In the genomic region with DNA sequence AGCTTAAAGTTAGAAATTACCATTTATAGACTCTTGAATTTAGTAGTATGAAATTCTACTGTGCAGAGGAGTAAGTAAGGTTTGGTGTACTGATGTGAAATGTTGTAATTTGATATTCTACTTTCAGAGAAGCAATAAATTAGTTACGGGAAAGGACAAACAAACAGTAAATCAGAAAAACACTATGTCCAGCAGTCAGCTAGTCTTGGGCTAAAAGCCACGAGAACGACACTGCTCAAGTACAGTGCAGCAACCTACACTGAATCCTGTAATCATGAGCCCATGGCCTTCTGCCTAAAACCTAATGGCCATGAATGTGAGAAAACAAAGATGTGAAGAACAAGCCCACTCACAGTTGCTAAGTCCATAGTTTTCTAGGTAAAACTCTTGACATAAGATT, we compare ENCODE assay signal across 20 mouse cellular contexts. TPM values are rescaled to one million over a fixed set of nuclear protein-coding genes. Genes with fewer than 3 reads are reported as not detected.
DNase-seq lines count a peak whose midpoint lies in the region; ATAC-seq and TF ChIP-seq lines count a peak whose summit lies in the region.
"Had no signal": no experiment of that assay in that cellular context is flagged by ENCODE, and none has a peak within 500 bp of the region (broad histone marks: within the 10 kb centered on the region; RNA-seq: fewer than 3 reads in every experiment).

No protein-coding gene starts in this region.

- DNase-seq in kidney, postnatal 0 days (ENCODE audit: low spot score), result peak; percentile 55
- peak; percentile 75 for DNase-seq in adipocyte (ENCODE audit: low spot score)
- DNase-seq in hindbrain, embryonic 11.5 days (ENCODE audit: low spot score), result no peak
- DNase-seq: adrenal gland, adult 2 months; adrenal gland, adult 8-10 months; adrenal gland, postnatal 10 days; adrenal gland, postnatal 14 days; adrenal gland, postnatal 25 days; adrenal gland, postnatal 36 days; B cell, adult 2 months; cerebellum, adult 11 months; cerebellum, adult 11-12 months; cerebellum, adult 18-20 months; cerebellum, adult 2 months had no signal

- no peak overlapping the region for H3K9ac ChIP-seq in kidney, postnatal 0 days (ENCODE audit: low read depth, low read length)
- H3K9ac ChIP-seq in kidney, embryonic 14.5 days (ENCODE audit: low read depth, low read length), result no peak overlapping the region
- H3K9ac ChIP-seq in hindbrain, embryonic 11.5 days (ENCODE audit: low read depth, low read length), result no peak overlapping the region

- H3K36me3 ChIP-seq in kidney, postnatal 0 days (ENCODE audit: insufficient read depth, low read length), result peaks cover 8% of the 10 kb centered on the region; the same call in 1 of the 2 replicates
- peaks cover 21% of the 10 kb centered on the region; the same call in 1 of the 2 replicates for H3K36me3 ChIP-seq in kidney, embryonic 14.5 days (ENCODE audit: control insufficient read depth, insufficient read depth, low read length)
- H3K36me3 ChIP-seq in hindbrain, embryonic 11.5 days (ENCODE audit: control insufficient read depth, insufficient read depth, low read length), result no peaks in the 10 kb centered on the region
- H3K36me3 ChIP-seq: G1E had no signal

- H3K27me3 ChIP-seq in kidney, postnatal 0 days (ENCODE audit: insufficient read depth, low read length), result no peaks in the 10 kb centered on the region
- no peaks in the 10 kb centered on the region for H3K27me3 ChIP-seq in kidney, embryonic 14.5 days (ENCODE audit: control insufficient read depth, insufficient read depth, low read length)
- H3K27me3 ChIP-seq in hindbrain, embryonic 11.5 days (ENCODE audit: control insufficient read depth, insufficient read depth, low read length), result no peaks in the 10 kb centered on the region
- H3K27me3 ChIP-seq: CH12.LX, Patski had no signal

- no peak overlapping the region for H3K27ac ChIP-seq in kidney, postnatal 0 days
- no peak overlapping the region for H3K27ac ChIP-seq in kidney, embryonic 14.5 days (ENCODE audit: low read depth, low read length)
- no peak overlapping the region for H3K27ac ChIP-seq in hindbrain, embryonic 11.5 days (ENCODE audit: low read depth, low read length)

- no peak for TF ChIP-seq CTCF in kidney, postnatal 0 days (IDR thresholded peaks at IDR 0.05; ENCODE audit: low read depth)

- no peak overlapping the region for H3K4me2 ChIP-seq in kidney, postnatal 0 days (ENCODE audit: low read length)
- no peak overlapping the region for H3K4me2 ChIP-seq in kidney, embryonic 14.5 days (replicated peaks; ENCODE audit: low read depth, low read length)
- H3K4me2 ChIP-seq in hindbrain, embryonic 11.5 days (replicated peaks; ENCODE audit: low read depth, low read length), result no peak overlapping the region

- H3K4me1 ChIP-seq in kidney, postnatal 0 days (replicated peaks; ENCODE audit: insufficient read depth, low read length), result no peaks in the 10 kb centered on the region
- H3K4me1 ChIP-seq in kidney, embryonic 14.5 days (ENCODE audit: control insufficient read depth, insufficient read depth, low read length), result no peaks in the 10 kb centered on the region
- H3K4me1 ChIP-seq in hindbrain, embryonic 11.5 days (replicated peaks; ENCODE audit: control insufficient read depth, insufficient read depth, low read length), result no peaks in the 10 kb centered on the region

- H3K9me3 ChIP-seq in kidney, postnatal 0 days (replicated peaks; ENCODE audit: low read length), result no peaks in the 10 kb centered on the region
- no peaks in the 10 kb centered on the region for H3K9me3 ChIP-seq in kidney, embryonic 14.5 days (ENCODE audit: control insufficient read depth, low read length)
- no peaks in the 10 kb centered on the region for H3K9me3 ChIP-seq in hindbrain, embryonic 11.5 days (ENCODE audit: control insufficient read depth, low read length)

- no peak overlapping the region for H3K4me3 ChIP-seq in kidney, postnatal 0 days (replicated peaks; ENCODE audit: low read depth, low read length)
- H3K4me3 ChIP-seq in kidney, embryonic 14.5 days (ENCODE audit: low read length), result no peak overlapping the region
- no peak overlapping the region for H3K4me3 ChIP-seq in hindbrain, embryonic 11.5 days (ENCODE audit: low read depth, low read length)

- WGBS in kidney, postnatal 0 days, result 15% methylated on average over 3 of the region's 3 CpGs
- WGBS in kidney, embryonic 14.5 days, result 19% methylated on average over 3 of the region's 3 CpGs
- 87% methylated on average over 3 of the region's 3 CpGs for WGBS in hindbrain, embryonic 11.5 days

- no peak for ATAC-seq in kidney, postnatal 0 days (replicated peaks; ENCODE audit: low FRiP score, low read depth)
- ATAC-seq in kidney, embryonic 14.5 days (ENCODE audit: low FRiP score, low TSS enrichment), result no peak
- ATAC-seq in hindbrain, embryonic 11.5 days (ENCODE audit: low FRiP score), result no peak
- ATAC-seq: activated CD4-positive, CD25-positive, alpha-beta regulatory T cell, adult 4 months; CD4-positive, CD25-positive, alpha-beta regulatory T cell, adult 4 months; Patski had no signal

RNA-seq across cellular contexts. Expression of a gene that starts 46.9 kb away (rescaled TPM):
- 49.7 and 55.1 TPM in 2 replicates for polyA plus RNA-seq in kidney, postnatal 0 days (2015; fragmentation: Nextera tagmentation; extraction: Ambion mirVana)
- 43.5 and 50.9 TPM in 2 replicates for polyA plus RNA-seq in kidney, embryonic 14.5 days (2014; fragmentation: Nextera tagmentation; extraction: Ambion mirVana)
- polyA plus RNA-seq in hindbrain, embryonic 11.5 days (2014; fragmentation: Nextera tagmentation; extraction: Ambion mirVana), result 49.9 and 50.0 TPM in 2 replicates
- polyA plus RNA-seq: CD4-positive, CD25-positive, alpha-beta regulatory T cell, adult 4 months; G1E had no signal
